Mouse (Mus musculus) induced T-regulatory cell, adult 2 months (primary cell): Measurements from ENCODE around the gene Tbc1d22a.

Experiments
- DNase-seq: peaks from one replicate; pipeline ENCODE4 v3.0.0-alpha.2; 2012; ENCODE audit warnings: low read depth

The Tbc1d22a gene

GRCm38 (mm10) chr15:86234517-86235441 lies 20.5 kb downstream of the Tbc1d22a start:
- DNase-seq = no peak

- peak; percentile 73 for DNase-seq
Observed at GRCm38 (mm10) chr15:86236252-86236651, 22.0 kb downstream of the Tbc1d22a start.

DNA sequence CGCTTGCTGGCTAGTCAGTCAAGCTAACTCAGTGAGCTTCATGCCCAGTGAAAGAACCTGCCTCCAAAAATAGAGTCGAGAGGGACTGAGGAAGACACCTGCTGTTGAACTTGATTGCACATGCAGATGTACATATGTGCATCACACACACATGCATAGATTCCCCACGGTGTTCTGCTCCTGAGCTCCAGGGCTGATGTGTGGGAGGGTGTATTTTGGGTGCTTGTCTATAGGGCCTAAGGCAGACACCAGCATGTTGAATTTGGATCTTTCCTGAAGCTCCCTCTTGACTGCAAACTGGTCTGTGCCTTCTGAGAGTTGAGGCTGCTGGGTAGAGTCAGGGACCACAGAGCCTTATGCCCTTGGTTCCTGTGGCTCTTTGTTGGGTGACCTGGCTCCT lies 23.8 kb downstream of the Tbc1d22a start:
- DNase-seq = no peak

DNA sequence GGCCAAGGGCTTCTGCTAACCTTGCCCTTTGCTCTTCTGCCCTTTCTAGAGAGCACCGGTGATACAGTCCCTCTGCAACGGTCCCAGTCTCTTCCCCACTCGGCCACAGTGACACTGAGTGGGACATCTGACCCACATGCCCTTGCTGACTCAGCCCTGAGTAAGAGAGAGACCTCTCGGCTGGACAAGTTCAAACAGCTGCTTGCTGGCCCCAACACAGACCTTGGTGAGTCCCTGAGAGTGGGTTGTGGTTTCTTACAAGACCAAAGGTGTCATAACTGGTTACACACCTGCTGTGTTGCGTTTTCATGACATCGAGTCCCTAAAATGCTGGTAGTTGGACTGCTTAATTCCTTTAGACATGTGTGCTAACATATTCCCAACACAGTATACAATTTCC lies 24.8 kb downstream of the Tbc1d22a start:
- DNase-seq = no peak

DNA sequence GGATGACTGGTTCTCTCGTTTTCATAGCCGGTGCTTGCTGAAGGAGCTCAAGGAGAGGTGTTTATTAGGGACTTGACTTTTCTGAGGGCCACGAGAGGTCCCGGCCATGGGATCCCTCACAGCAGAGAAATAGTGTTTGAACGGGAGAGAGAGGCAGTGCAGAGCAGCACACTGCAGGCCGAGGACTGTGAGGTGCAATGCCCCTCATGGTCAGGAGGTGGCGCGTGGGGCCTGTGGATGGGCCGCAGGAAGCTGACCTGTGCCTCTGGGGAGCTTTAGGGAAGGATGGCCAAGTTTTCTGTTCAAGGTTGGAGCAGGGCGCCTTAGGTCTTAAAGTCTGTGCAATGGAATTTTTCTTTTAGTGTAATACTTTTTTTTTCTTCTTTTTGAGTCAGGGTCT lies 25.5 kb downstream of the Tbc1d22a start:
- DNase-seq = peak; percentile 40

- DNase-seq = peak; percentile 80
Observed at GRCm38 (mm10) chr15:86243708-86244107, 29.4 kb downstream of the Tbc1d22a start.

DNA sequence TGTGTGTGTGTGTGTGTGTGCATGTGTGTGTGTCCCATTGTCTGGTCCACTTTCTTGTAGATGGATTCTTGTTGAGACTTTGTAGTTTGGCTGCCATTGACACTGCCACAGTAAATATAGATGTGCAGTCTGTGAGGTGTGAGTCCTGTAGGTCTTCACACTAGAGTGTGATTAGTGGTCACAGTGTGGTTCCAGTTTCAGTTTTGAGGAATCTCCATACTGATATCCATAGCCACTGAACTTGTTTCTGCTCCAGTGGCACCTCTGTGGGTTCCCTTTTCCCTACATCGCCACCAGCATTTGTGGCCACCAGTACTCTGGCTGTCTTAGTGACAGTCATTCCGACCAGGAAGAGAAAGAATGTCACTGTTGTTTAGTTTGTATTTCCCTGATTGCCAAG lies 30.1 kb downstream of the Tbc1d22a start:
- no peak for DNase-seq

GRCm38 (mm10) chr15:86250269-86250668 lies 36.0 kb downstream of the Tbc1d22a start:
- peak; percentile 62 for DNase-seq

DNA sequence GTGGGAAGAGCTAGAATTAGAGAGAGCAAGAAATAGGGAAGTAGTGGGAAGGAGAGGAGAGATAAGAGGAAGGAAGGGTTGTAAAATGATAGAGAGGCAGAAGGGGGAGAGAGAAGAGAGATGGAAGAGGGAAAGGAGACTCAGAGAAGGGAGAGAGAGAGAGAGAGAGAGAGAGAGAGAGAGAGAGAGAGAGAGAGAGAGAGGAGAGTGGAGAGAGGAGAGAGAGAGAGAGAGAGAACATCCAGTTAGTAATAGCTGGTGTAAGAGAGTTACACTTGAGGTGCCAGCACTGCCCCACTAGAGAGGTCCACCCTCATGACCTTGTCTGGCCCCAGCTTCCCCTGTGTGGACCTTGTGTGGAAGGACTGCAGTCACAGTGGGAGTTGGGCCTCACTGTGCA lies 37.9 kb downstream of the Tbc1d22a start:
- DNase-seq = no peak

GRCm38 (mm10) chr15:86252684-86253083 lies 38.4 kb downstream of the Tbc1d22a start:
- no peak for DNase-seq

- no peak for DNase-seq
Observed at GRCm38 (mm10) chr15:86253411-86253810, 39.2 kb downstream of the Tbc1d22a start.

DNA sequence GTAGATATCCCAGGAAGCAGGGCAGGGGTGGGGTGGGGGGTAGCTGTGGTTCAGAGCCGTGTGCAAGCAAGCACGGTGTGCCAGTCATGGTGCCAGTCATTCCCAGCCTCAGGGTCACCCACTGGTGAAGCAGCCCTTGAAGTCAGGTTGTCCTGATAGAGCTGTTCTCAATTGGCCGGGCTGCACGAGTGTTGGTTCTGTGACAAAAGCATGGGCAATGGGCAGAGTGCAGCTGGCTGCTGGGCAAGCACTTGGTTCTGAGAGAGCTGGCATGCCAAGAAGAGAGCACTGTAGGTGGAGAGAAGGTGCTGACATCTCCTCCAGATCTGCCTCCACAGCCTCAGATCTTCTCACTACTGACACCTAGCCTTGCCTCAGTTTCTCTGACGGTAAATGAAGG lies 41.9 kb downstream of the Tbc1d22a start:
- no peak for DNase-seq

- DNase-seq = no peak
Observed at GRCm38 (mm10) chr15:86256728-86257179, 42.5 kb downstream of the Tbc1d22a start.

- no peak for DNase-seq
Observed at GRCm38 (mm10) chr15:86257916-86258685, 43.8 kb downstream of the Tbc1d22a start.

DNA sequence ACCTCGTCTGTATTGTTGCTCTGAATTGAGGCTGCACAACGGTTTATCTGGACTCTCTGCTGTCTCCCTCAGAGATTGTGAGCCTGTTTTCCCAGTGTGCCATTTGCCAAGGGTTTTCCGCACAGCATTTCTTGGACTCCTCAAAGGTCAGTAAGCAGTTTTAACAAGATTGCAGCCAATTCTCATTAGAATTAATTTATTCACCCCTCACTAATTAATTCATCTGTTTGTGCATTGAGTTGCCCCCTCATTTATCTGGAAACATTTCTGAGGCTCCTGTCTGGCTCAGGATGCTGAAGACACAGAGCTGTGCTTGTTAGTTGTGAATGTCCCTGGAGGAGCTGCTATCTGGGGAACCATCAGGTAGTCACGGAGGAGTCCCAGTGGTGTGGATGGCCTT lies 45.0 kb downstream of the Tbc1d22a start:
- no peak for DNase-seq

- no peak for DNase-seq
Observed at GRCm38 (mm10) chr15:86260111-86260510, 45.9 kb downstream of the Tbc1d22a start.

DNA sequence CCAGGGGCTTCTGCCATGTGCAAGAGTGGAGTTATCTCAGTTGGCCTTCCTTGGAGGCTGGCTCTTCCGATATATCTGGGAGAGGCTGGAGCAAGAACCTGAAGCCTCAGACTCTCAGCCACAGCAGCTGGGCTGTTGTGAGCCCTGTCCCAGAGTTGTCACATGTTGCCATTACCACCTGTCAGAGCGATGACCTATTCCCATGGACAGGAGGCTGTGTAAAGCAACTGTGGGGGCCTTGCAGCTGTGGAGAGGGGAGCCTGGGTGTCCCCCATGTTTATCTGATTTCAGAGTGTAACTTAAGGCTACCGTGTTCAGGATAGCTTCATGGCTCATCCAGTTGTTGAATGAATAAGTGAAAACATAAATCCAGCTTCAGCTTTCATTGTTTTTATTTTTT lies 50.1 kb downstream of the Tbc1d22a start:
- DNase-seq = no peak

DNA sequence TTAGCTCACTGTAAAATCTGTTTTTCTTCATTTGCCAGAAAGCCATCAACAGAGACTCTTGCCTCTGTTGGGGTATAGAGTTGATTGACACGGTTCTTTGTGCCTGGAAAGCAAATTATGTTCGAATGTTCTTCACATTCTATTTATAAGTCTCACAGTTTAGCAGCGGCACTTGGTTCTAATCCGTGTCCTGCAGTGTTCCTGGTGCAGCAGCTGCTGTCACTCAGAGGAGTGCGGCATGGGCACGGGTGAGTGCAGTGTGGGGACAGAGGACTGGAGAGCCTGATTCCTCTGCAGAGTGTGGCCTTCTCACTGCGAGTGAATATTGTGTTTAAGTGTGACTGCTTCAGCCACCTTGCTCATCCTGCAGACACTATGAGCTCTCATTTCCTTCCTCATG lies 50.5 kb downstream of the Tbc1d22a start:
- DNase-seq = no peak

DNA sequence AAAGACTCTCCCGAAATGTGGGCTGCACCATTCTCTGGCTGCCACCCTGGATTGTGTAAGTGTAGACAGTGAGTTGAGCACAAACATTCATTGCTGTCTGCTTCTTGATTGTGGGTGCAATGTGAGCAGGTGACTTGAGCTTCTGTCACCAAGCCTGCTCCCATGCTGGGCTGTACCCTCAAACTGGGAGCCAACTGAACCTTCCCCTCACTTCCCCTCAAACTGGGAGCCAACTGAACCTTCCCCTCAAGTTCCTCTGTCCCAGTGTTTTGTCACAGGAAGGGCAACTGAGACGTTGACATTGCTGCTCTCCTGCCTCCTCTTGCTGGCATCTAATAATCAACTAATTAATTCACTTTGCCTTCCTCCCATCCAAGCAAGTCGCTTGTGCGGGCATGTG lies 52.7 kb downstream of the Tbc1d22a start:
- no peak for DNase-seq

- no peak for DNase-seq
Observed at GRCm38 (mm10) chr15:86268526-86268925, 54.3 kb downstream of the Tbc1d22a start.

- DNase-seq = no peak
Observed at GRCm38 (mm10) chr15:86275754-86276153, 61.5 kb downstream of the Tbc1d22a start.

GRCm38 (mm10) chr15:86276538-86277264 lies 62.4 kb downstream of the Tbc1d22a start:
- DNase-seq = no peak
